Mouse (Mus musculus) ES-E14 (cell line): ENCODE results near the gene Mpp4. TPM values are rescaled to one million over a fixed set of nuclear protein-coding genes. Genes with fewer than 3 reads are reported as not detected.

Source experiments
- DNase-seq: peaks from one replicate; pipeline ENCODE4 v3.0.0-alpha.2; 2013; ENCODE audit warnings: low read depth, low spot score
- H3K27ac ChIP-seq: 2 replicates; pipeline ENCODE4 v1.5.1; 2012; ENCODE audit warnings: low read depth, mild to moderate bottlenecking, low read length, moderate library complexity, mixed read lengths; ENCODE audit not compliant: poor library complexity, insufficient read depth, severe bottlenecking
- H3K36me3 ChIP-seq: 2 replicates; pipeline ENCODE4 v1.6.1; 2012; ENCODE audit warnings: mild to moderate bottlenecking, low read length, moderate library complexity, mixed read lengths; ENCODE audit not compliant: control insufficient read depth, poor library complexity, insufficient read depth, severe bottlenecking
- H3K4me1 ChIP-seq, 2 experiments: fragments of 150-350 bp in 1 of 2; sonication (generic) in 1 of 2; 2 replicates each; pipeline ENCODE4 v1.6.1; 2012; ENCODE audit warnings: low read length in 2 of 2, mild to moderate bottlenecking in 1 of 2, mixed read lengths in 1 of 2; ENCODE audit not compliant: control insufficient read depth in 2 of 2, insufficient read depth in 2 of 2, poor library complexity in 1 of 2
- H3K4me3 ChIP-seq, 2 experiments: fragments of 150-350 bp in 1 of 2; sonication (generic) in 1 of 2; 2 replicates each; pipeline ENCODE4 v1.5.1; 2012; ENCODE audit warnings: low read length in 2 of 2, low read depth in 1 of 2, mild to moderate bottlenecking in 1 of 2, mixed read lengths in 1 of 2; ENCODE audit not compliant: insufficient read depth in 1 of 2, poor library complexity in 1 of 2, severe bottlenecking in 1 of 2
- H3K9ac ChIP-seq: 2 replicates; pipeline ENCODE4 v1.6.1; 2012; ENCODE audit warnings: low read depth, mild to moderate bottlenecking, low read length, mixed read lengths; ENCODE audit not compliant: poor library complexity, insufficient read depth, severe bottlenecking
- H3K9me3 ChIP-seq: fragments of 150-350 bp; sonication (generic); 2 replicates; pipeline ENCODE4 v1.6.1; 2012; ENCODE audit warnings: low read depth, mild to moderate bottlenecking, low read length; ENCODE audit not compliant: control insufficient read depth, insufficient read depth
- CHD2 ChIP-seq: IDR thresholded peaks from 2 replicates; pipeline ENCODE4 v1.6.1; 2014; ENCODE audit warnings: mild to moderate bottlenecking, low read depth, low read length, inconsistent platforms
- HCFC1 ChIP-seq: IDR thresholded peaks from 2 replicates; pipeline ENCODE4 v1.6.1; 2012; ENCODE audit warnings: low read length, inconsistent platforms, borderline replicate concordance; ENCODE audit not compliant: insufficient read depth
- MAFK ChIP-seq: IDR thresholded peaks from 2 replicates; pipeline ENCODE4 v1.6.1; 2014; ENCODE audit warnings: mild to moderate bottlenecking, low read depth, low read length, inconsistent platforms; ENCODE audit not compliant: insufficient read depth
- ZC3H11A ChIP-seq: IDR thresholded peaks from 2 replicates; pipeline ENCODE4 v1.6.1; 2012; ENCODE audit warnings: low read depth, mild to moderate bottlenecking, inconsistent platforms, low read length, borderline replicate concordance
- ZNF384 ChIP-seq: IDR thresholded peaks from 2 replicates; pipeline ENCODE4 v1.6.1; 2012; ENCODE audit warnings: low read depth, low read length, inconsistent platforms
- in situ Hi-C, 2 experiments: fragments of 600-800 bp; cut with MboI; formaldehyde crosslinking; loops; one replicate each; pipeline ENCODE4 v1.15.1; 2025; ENCODE audit warnings: low sequenced_read_pairs in 2 of 2, inconsistent platforms in 1 of 2; ENCODE audit not compliant: unreplicated experiment in 2 of 2
- total RNA-seq: library from RNA; depleted of rRNA; stranded (reverse); fragments of 300-350 nt; gene quantifications from 2 replicates; pipeline ENCODE4 v1.2.3, GENCODE M21; 2012

The Mpp4 gene
- total RNA-seq, 1 experiment: 1.2 TPM

GRCm38 (mm10) chr1:59166232-59166905 is 3.2 kb upstream of the Mpp4 start:
- Histone ChIP-seq H3K27ac (no peak overlapping the region), H3K4me1 (peaks cover 0 to under 1% of the 10 kb centered on the region in 2 experiments; a peak in 1 of 4 replicates), H3K9ac (no peak overlapping the region), H3K9me3 (no peaks in the 10 kb centered on the region), H3K36me3 (peaks cover 22% of the 10 kb centered on the region), H3K4me3 (no peak overlapping the region)
- TF ChIP-seq ZNF384: no peak
- TF ChIP-seq ZC3H11A: no peak
- TF ChIP-seq HCFC1: no peak
- no peak for TF ChIP-seq CHD2
- no peak for TF ChIP-seq MAFK
- in situ Hi-C loops: no loop called here
- DNase-seq: no peak

DNA sequence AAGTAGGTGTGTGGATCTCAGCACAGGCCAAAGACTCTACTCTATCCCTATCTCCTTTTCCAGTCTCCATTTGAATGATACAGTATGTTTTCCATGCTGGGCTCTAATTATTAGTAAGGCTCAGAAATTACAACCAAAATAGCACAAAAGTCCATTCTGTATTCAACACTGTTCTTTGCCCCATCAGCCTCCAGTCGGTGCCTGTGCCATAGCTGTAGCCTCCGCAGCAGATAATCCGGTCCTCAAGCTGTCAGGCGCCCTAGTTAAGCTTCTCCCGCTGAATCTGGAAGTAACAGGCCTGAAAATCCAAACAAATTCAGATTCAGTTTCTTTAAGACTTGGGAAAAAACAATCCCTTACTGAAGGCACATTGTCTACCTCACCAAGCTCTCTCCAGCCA is 729 bp upstream of the Mpp4 start:
- no peak for TF ChIP-seq CHD2
- no peak for TF ChIP-seq HCFC1
- TF ChIP-seq ZNF384: no peak
- TF ChIP-seq ZC3H11A: no peak
- no peak for TF ChIP-seq MAFK
- peaks cover 18% of the 10 kb centered on the region; the same call in 1 of the 2 replicates for H3K36me3 ChIP-seq
- in situ Hi-C loops: no loop called here
- DNase-seq: no peak
- no peak overlapping the region for H3K27ac ChIP-seq
- H3K4me3 ChIP-seq: no peak overlapping the region
- H3K4me1 ChIP-seq: peaks cover 0 to 3% of the 10 kb centered on the region in 2 experiments; a peak in 1 of 4 replicates
- H3K9me3 ChIP-seq: no peaks in the 10 kb centered on the region
- H3K9ac ChIP-seq: no peak overlapping the region

DNA sequence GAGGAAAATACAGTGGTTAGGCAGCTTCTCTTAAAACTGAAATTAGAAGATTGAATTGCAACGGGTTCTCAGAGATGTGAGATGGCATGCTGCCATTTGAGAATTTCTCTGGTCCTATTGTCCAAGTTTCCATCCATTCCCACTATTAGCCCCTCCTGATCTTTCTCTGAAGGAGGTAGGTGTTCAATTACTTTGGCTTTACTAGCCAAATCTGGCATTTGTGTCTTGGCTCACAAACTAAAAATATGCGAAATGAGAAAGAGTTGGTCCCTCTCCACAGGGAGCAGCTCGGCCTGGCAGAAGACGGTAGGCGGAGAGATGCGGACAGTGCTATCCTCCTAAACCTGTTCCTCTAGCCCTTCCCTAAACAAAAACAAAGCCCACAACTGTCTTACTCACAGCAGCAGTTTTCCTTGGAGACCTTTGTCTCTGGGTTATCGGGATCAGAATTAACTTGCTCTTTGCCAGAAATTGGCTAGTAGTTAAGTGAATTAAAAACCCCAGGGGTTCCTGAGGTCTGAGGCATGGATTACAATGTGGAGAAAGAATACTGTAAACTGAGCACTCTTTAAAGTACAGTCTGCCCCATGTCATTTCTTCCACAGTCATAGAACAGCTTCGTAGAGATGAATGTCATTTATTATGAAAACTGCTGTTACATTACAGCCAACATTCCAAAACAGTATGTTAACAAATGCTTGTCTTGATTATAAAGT is 722 bp downstream of the Mpp4 start:
- Histone ChIP-seq H3K9ac (no peak overlapping the region), H3K27ac (no peak overlapping the region), H3K9me3 (no peaks in the 10 kb centered on the region), H3K4me3 (no peak overlapping the region), H3K4me1 (peaks cover 0 to 3% of the 10 kb centered on the region in 2 experiments; a peak in 1 of 4 replicates), H3K36me3 (peaks cover 16% of the 10 kb centered on the region; the same call in 1 of the 2 replicates)
- TF ChIP-seq ZNF384 (no peak), MAFK (no peak), HCFC1 (no peak)
- in situ Hi-C loops: no loop called here
- DNase-seq: no peak

- H3K4me3 ChIP-seq: no peak overlapping the region
- no peak overlapping the region for H3K27ac ChIP-seq
- TF ChIP-seq ZC3H11A (no peak), HCFC1 (no peak), CHD2 (no peak), MAFK (no peak), ZNF384 (no peak)
- H3K9me3 ChIP-seq: no peaks in the 10 kb centered on the region
- in situ Hi-C loops: no loop called here
- H3K9ac ChIP-seq: no peak overlapping the region
- H3K4me1 ChIP-seq: peaks cover 0 to 3% of the 10 kb centered on the region in 2 experiments; a peak in 1 of 4 replicates
- peaks cover 9% of the 10 kb centered on the region; the same call in 1 of the 2 replicates for H3K36me3 ChIP-seq
- no peak for DNase-seq
These were observed 1.8 kb downstream of the Mpp4 start for GRCm38 (mm10) chr1:59161396-59161795.

- DNase-seq: no peak
- TF ChIP-seq ZNF384 (no peak), ZC3H11A (no peak), MAFK (no peak), CHD2 (no peak), HCFC1 (no peak)
- H3K36me3 ChIP-seq: peaks cover 8% of the 10 kb centered on the region; the same call in 1 of the 2 replicates
- H3K9ac ChIP-seq: no peak overlapping the region
- no peaks in the 10 kb centered on the region for H3K9me3 ChIP-seq
- peaks cover 0 to 3% of the 10 kb centered on the region in 2 experiments; a peak in 1 of 4 replicates for H3K4me1 ChIP-seq
- in situ Hi-C loops: no loop called here
- no peak overlapping the region for H3K27ac ChIP-seq
- no peak overlapping the region for H3K4me3 ChIP-seq
These were observed 2.3 kb downstream of the Mpp4 start for GRCm38 (mm10) chr1:59160871-59161270.
